Mouse (Mus musculus) C2C12 (cell line): ENCODE measurements around the gene Pde4c.

Experiments used
- CTCF ChIP-seq: IDR thresholded peaks from one replicate; pipeline ENCODE4 v1.5.1; 2011; ENCODE audit not compliant: control insufficient read depth, insufficient read depth, insufficient read length
- FOSL1 ChIP-seq: IDR thresholded peaks from one replicate; pipeline ENCODE4 v1.8.0; 2011; ENCODE audit warnings: mild to moderate bottlenecking, low read length; ENCODE audit not compliant: poor library complexity, insufficient read depth, severe bottlenecking
- MAX ChIP-seq: IDR thresholded peaks from one replicate; pipeline ENCODE4 v1.6.1; 2011; ENCODE audit warnings: mild to moderate bottlenecking, control low read depth
- MYOD1 ChIP-seq: IDR thresholded peaks from one replicate; pipeline ENCODE4 v1.6.1; 2011; ENCODE audit warnings: low read depth; ENCODE audit not compliant: control insufficient read depth, insufficient read length
- MYOG ChIP-seq: IDR thresholded peaks from one replicate; pipeline ENCODE4 v1.6.1; 2011; ENCODE audit not compliant: control insufficient read depth, insufficient read length; ENCODE audit errors: extremely low read depth
- USF1 ChIP-seq: IDR thresholded peaks from one replicate; pipeline ENCODE4 v1.6.1; 2011; ENCODE audit warnings: low read depth, mild to moderate bottlenecking, control low read depth, moderate library complexity

GRCm38 (mm10) chr8:70721601-70722000 lies 1.9 kb upstream of the Pde4c start:
- TF ChIP-seq CTCF (no peak), MAX (no peak), FOSL1 (no peak), MYOD1 (no peak), MYOG (no peak), USF1 (no peak)
